Comparison of ENCODE assay signal across 31 mouse cellular contexts in the genomic region with DNA sequence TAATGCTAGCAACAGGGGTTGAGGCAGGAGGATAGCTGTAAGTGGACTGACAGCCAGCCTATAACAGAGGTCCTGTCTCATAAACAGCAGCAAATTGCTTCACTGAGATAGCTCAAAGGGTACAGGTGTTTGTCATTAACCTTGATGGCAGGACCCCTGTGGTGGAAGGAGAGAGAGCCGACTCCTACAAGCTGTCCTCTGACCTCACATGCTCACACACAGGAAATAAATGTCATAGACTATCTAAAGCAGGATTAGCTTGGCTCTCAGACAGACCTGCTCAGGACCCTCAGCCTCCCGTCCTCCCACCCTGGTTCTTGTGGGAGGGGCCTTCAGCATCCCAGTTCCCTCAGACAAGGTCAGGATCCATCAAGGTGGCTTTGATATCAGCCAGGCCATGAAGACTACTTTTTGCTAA. TPM values are rescaled to one million over a fixed set of nuclear protein-coding genes. Genes with fewer than 3 reads are reported as not detected.
DNase-seq lines count a peak whose midpoint lies in the region; ATAC-seq and TF ChIP-seq lines count a peak whose summit lies in the region.
"Had no signal": no experiment of that assay in that cellular context is flagged by ENCODE, and none has a peak within 500 bp of the region (broad histone marks: within the 10 kb centered on the region; RNA-seq: fewer than 3 reads in every experiment).

No protein-coding gene starts in this region.

- no peaks in the 10 kb centered on the region for H3K36me3 ChIP-seq in forebrain, embryonic 11.5 days (ENCODE audit: control insufficient read depth, insufficient read depth, low read length)
- H3K36me3 ChIP-seq in forebrain, embryonic 12.5 days (replicated peaks) = no peaks in the 10 kb centered on the region
- H3K36me3 ChIP-seq in intestine, embryonic 14.5 days (ENCODE audit: control insufficient read depth, insufficient read depth, low read length) = no peaks in the 10 kb centered on the region
- no peaks in the 10 kb centered on the region for H3K36me3 ChIP-seq in intestine, postnatal 0 days (ENCODE audit: control insufficient read depth, insufficient read depth)
- no peaks in the 10 kb centered on the region for H3K36me3 ChIP-seq in hindbrain, embryonic 12.5 days
- H3K36me3 ChIP-seq: embryonic facial prominence, embryonic 12.5 days; embryonic facial prominence, embryonic 15.5 days; G1E; hindbrain, embryonic 13.5 days had no signal

- no peak overlapping the region for H3K4me3 ChIP-seq in forebrain, embryonic 11.5 days (ENCODE audit: low read depth, low read length)
- no peak overlapping the region for H3K4me3 ChIP-seq in forebrain, embryonic 12.5 days (replicated peaks)
- H3K4me3 ChIP-seq in intestine, embryonic 14.5 days (ENCODE audit: low read depth, low read length) = no peak overlapping the region
- H3K4me3 ChIP-seq in intestine, postnatal 0 days (ENCODE audit: low read depth, low read length) = no peak overlapping the region
- no peak overlapping the region for H3K4me3 ChIP-seq in hindbrain, embryonic 12.5 days
- H3K4me3 ChIP-seq: embryonic facial prominence, embryonic 12.5 days; embryonic facial prominence, embryonic 15.5 days; forebrain, embryonic 13.5 days; hindbrain, embryonic 13.5 days had no signal

- H3K27me3 ChIP-seq in forebrain, embryonic 11.5 days (ENCODE audit: control insufficient read depth, insufficient read depth, low read length) = no peaks in the 10 kb centered on the region
- no peaks in the 10 kb centered on the region for H3K27me3 ChIP-seq in forebrain, embryonic 12.5 days
- H3K27me3 ChIP-seq in intestine, embryonic 14.5 days (replicated peaks; ENCODE audit: control insufficient read depth, insufficient read depth, low read length) = no peaks in the 10 kb centered on the region
- no peaks in the 10 kb centered on the region for H3K27me3 ChIP-seq in intestine, postnatal 0 days (replicated peaks; ENCODE audit: control insufficient read depth, insufficient read depth, low read length)
- no peaks in the 10 kb centered on the region for H3K27me3 ChIP-seq in hindbrain, embryonic 12.5 days
- H3K27me3 ChIP-seq: embryonic facial prominence, embryonic 12.5 days; embryonic facial prominence, embryonic 15.5 days; forebrain, embryonic 13.5 days; hindbrain, embryonic 13.5 days; Patski had no signal

- 85% methylated on average over 2 of the region's 2 CpGs for WGBS in forebrain, embryonic 11.5 days
- whole genome bisulfite sequencing in forebrain, embryonic 12.5 days = 69% methylated on average over 2 of the region's 2 CpGs
- 59% methylated on average over 2 of the region's 2 CpGs for WGBS in intestine, embryonic 14.5 days
- 72% methylated on average over 2 of the region's 2 CpGs for WGBS in intestine, postnatal 0 days
- WGBS in hindbrain, embryonic 12.5 days = 51% methylated on average over 2 of the region's 2 CpGs

- H3K27ac ChIP-seq in forebrain, embryonic 11.5 days (ENCODE audit: low read depth, low read length) = no peak overlapping the region
- H3K27ac ChIP-seq in forebrain, embryonic 12.5 days = no peak overlapping the region
- H3K27ac ChIP-seq in intestine, embryonic 14.5 days (ENCODE audit: low read depth) = no peak overlapping the region
- no peak overlapping the region for H3K27ac ChIP-seq in intestine, postnatal 0 days (ENCODE audit: low read depth, low read length)
- no peak overlapping the region for H3K27ac ChIP-seq in hindbrain, embryonic 12.5 days
- H3K27ac ChIP-seq: embryonic facial prominence, embryonic 12.5 days; embryonic facial prominence, embryonic 15.5 days; forebrain, embryonic 13.5 days; hindbrain, embryonic 13.5 days had no signal

- H3K4me1 ChIP-seq in forebrain, embryonic 11.5 days (replicated peaks; ENCODE audit: control insufficient read depth, insufficient read depth, low read length) = no peaks in the 10 kb centered on the region
- peaks cover 3% of the 10 kb centered on the region; the same call in 1 of the 2 replicates for H3K4me1 ChIP-seq in forebrain, embryonic 12.5 days
- H3K4me1 ChIP-seq in intestine, embryonic 14.5 days (replicated peaks; ENCODE audit: control insufficient read depth, insufficient read depth, low read length) = no peaks in the 10 kb centered on the region
- H3K4me1 ChIP-seq in intestine, postnatal 0 days (replicated peaks; ENCODE audit: control insufficient read depth, insufficient read depth, low read length) = no peaks in the 10 kb centered on the region
- H3K4me1 ChIP-seq in hindbrain, embryonic 12.5 days = no peaks in the 10 kb centered on the region
- H3K4me1 ChIP-seq: embryonic facial prominence, embryonic 12.5 days; embryonic facial prominence, embryonic 15.5 days; forebrain, embryonic 13.5 days; hindbrain, embryonic 13.5 days had no signal

- DNase-seq in forebrain, embryonic 11.5 days (ENCODE audit: low spot score) = peak; percentile 19
- DNase-seq in intestine, embryonic 14.5 days (ENCODE audit: low spot score) = peak; percentile 29
- DNase-seq in R1 (ENCODE audit: low read depth, low spot score) = peak; percentile 61
- DNase-seq: adrenal gland, adult 8-10 months; adrenal gland, postnatal 25 days; cerebellum, adult 18-20 months; cerebellum, adult 9-10 months; cerebellum, postnatal 14 days; gastrocnemius, postnatal 10 days; gastrocnemius, postnatal 36 days had no signal

- H3K9me3 ChIP-seq in forebrain, embryonic 11.5 days (ENCODE audit: control insufficient read depth, low read length) = no peaks in the 10 kb centered on the region
- no peaks in the 10 kb centered on the region for H3K9me3 ChIP-seq in forebrain, embryonic 12.5 days
- no peaks in the 10 kb centered on the region for H3K9me3 ChIP-seq in intestine, embryonic 14.5 days (ENCODE audit: control insufficient read depth, low read length)
- no peaks in the 10 kb centered on the region for H3K9me3 ChIP-seq in intestine, postnatal 0 days (ENCODE audit: control insufficient read depth)
- no peaks in the 10 kb centered on the region for H3K9me3 ChIP-seq in hindbrain, embryonic 12.5 days (replicated peaks)
- H3K9me3 ChIP-seq: embryonic facial prominence, embryonic 12.5 days; embryonic facial prominence, embryonic 15.5 days; forebrain, embryonic 13.5 days; G1E; hindbrain, embryonic 13.5 days had no signal

- no peak for ATAC-seq in forebrain, embryonic 11.5 days (replicated peaks; ENCODE audit: low FRiP score)
- no peak for ATAC-seq in forebrain, embryonic 12.5 days (ENCODE audit: low FRiP score)
- ATAC-seq in intestine, embryonic 14.5 days (replicated peaks; ENCODE audit: low FRiP score, low TSS enrichment, low read depth) = no peak
- no peak for ATAC-seq in intestine, postnatal 0 days
- no peak for ATAC-seq in hindbrain, embryonic 12.5 days (ENCODE audit: low FRiP score)
- ATAC-seq: activated CD4-positive, CD25-positive, alpha-beta regulatory T cell, adult 4 months; CD4-positive, CD25-positive, alpha-beta regulatory T cell, adult 4 months; forebrain, embryonic 13.5 days; forebrain, embryonic 16.5 days; hindbrain, embryonic 16.5 days; intestine, embryonic 16.5 days; Patski had no signal

- TF ChIP-seq CTCF in intestine, postnatal 0 days (IDR thresholded peaks at IDR 0.05; ENCODE audit: low read depth) = no peak

- H3K9ac ChIP-seq in forebrain, embryonic 11.5 days (ENCODE audit: low read length) = no peak overlapping the region
- no peak overlapping the region for H3K9ac ChIP-seq in forebrain, embryonic 12.5 days
- no peak overlapping the region for H3K9ac ChIP-seq in intestine, embryonic 14.5 days (ENCODE audit: low read length)
- H3K9ac ChIP-seq in intestine, postnatal 0 days (ENCODE audit: low read depth, low read length) = no peak overlapping the region
- no peak overlapping the region for H3K9ac ChIP-seq in hindbrain, embryonic 12.5 days
- H3K9ac ChIP-seq: embryonic facial prominence, embryonic 12.5 days; embryonic facial prominence, embryonic 15.5 days; forebrain, embryonic 13.5 days; hindbrain, embryonic 13.5 days had no signal

- no peak overlapping the region for H3K4me2 ChIP-seq in forebrain, embryonic 11.5 days (ENCODE audit: low read depth, low read length, severe bottlenecking)
- no peak overlapping the region for H3K4me2 ChIP-seq in forebrain, embryonic 12.5 days
- no peak overlapping the region for H3K4me2 ChIP-seq in intestine, embryonic 14.5 days (ENCODE audit: low read length)
- no peak overlapping the region for H3K4me2 ChIP-seq in intestine, postnatal 0 days (replicated peaks; ENCODE audit: low read depth)
- no peak overlapping the region for H3K4me2 ChIP-seq in hindbrain, embryonic 12.5 days (replicated peaks)
- H3K4me2 ChIP-seq: embryonic facial prominence, embryonic 12.5 days; embryonic facial prominence, embryonic 15.5 days; forebrain, embryonic 13.5 days; heart, embryonic 11.5 days; hindbrain, embryonic 13.5 days had no signal

RNA-seq across cellular contexts. Expression of a gene that starts 4.8 kb away (rescaled TPM):
- not detected in 2 replicates for polyA plus RNA-seq in forebrain, embryonic 11.5 days (2014; fragmentation: Nextera tagmentation; extraction: Ambion mirVana)
- not detected in 2 replicates for polyA plus RNA-seq in forebrain, embryonic 12.5 days (2016; fragmentation: Nextera tagmentation; extraction: Ambion mirVana)
- polyA plus RNA-seq in intestine, embryonic 14.5 days (2014; fragmentation: Nextera tagmentation; extraction: Ambion mirVana) = 1.2 TPM in 2 replicates
- 30.9 and 31.8 TPM in 2 replicates for polyA plus RNA-seq in intestine, postnatal 0 days (2015; fragmentation: Nextera tagmentation; extraction: Ambion mirVana)
- not detected in 2 replicates for polyA plus RNA-seq in hindbrain, embryonic 12.5 days (2016; fragmentation: Nextera tagmentation; extraction: Ambion mirVana)
- polyA plus RNA-seq: C2C12; forebrain, embryonic 16.5 days; G1E; heart, embryonic 11.5 days had no signal

RNA-seq across cellular contexts. Expression of a gene that starts 15.1 kb away (rescaled TPM):
- polyA plus RNA-seq in forebrain, embryonic 11.5 days (2014; fragmentation: Nextera tagmentation; extraction: Ambion mirVana) = 0.35 and 0.60 TPM in 2 replicates
- polyA plus RNA-seq in forebrain, embryonic 12.5 days (2016; fragmentation: Nextera tagmentation; extraction: Ambion mirVana) = 0.41 and 0.72 TPM in 2 replicates
- 6.0 and 6.6 TPM in 2 replicates for polyA plus RNA-seq in intestine, embryonic 14.5 days (2014; fragmentation: Nextera tagmentation; extraction: Ambion mirVana)
- polyA plus RNA-seq in intestine, postnatal 0 days (2015; fragmentation: Nextera tagmentation; extraction: Ambion mirVana) = 65.4 and 65.6 TPM in 2 replicates
- 0.96 and 1.2 TPM in 2 replicates for polyA plus RNA-seq in hindbrain, embryonic 12.5 days (2016; fragmentation: Nextera tagmentation; extraction: Ambion mirVana)

RNA-seq across cellular contexts. Expression of a gene that starts 22.1 kb away (rescaled TPM):
- polyA plus RNA-seq in forebrain, embryonic 11.5 days (2014; fragmentation: Nextera tagmentation; extraction: Ambion mirVana) = not detected in 2 replicates
- not detected in 2 replicates for polyA plus RNA-seq in forebrain, embryonic 12.5 days (2016; fragmentation: Nextera tagmentation; extraction: Ambion mirVana)
- 0.11 TPM in 1 of 2 replicates, not detected in the other for polyA plus RNA-seq in intestine, embryonic 14.5 days (2014; fragmentation: Nextera tagmentation; extraction: Ambion mirVana)
- polyA plus RNA-seq in intestine, postnatal 0 days (2015; fragmentation: Nextera tagmentation; extraction: Ambion mirVana) = 0.18 and 0.25 TPM in 2 replicates
- polyA plus RNA-seq in hindbrain, embryonic 12.5 days (2016; fragmentation: Nextera tagmentation; extraction: Ambion mirVana) = not detected in 2 replicates
- polyA plus RNA-seq: brain, embryonic 14.5 days; C2C12; CD4-positive, CD25-positive, alpha-beta regulatory T cell, adult 4 months; embryonic facial prominence, embryonic 12.5 days; embryonic facial prominence, embryonic 15.5 days; forebrain, embryonic 13.5 days; forebrain, embryonic 16.5 days; G1E; heart, embryonic 11.5 days; heart, embryonic 14.5 days; heart, postnatal 0 days; hindbrain, embryonic 13.5 days; intestine, embryonic 16.5 days; kidney, adult 2 months; kidney, embryonic 14.5 days; Patski had no signal

RNA-seq across cellular contexts. Expression of a gene that starts 31.0 kb away (rescaled TPM):
- polyA plus RNA-seq in forebrain, embryonic 11.5 days (2014; fragmentation: Nextera tagmentation; extraction: Ambion mirVana) = not detected in 2 replicates
- not detected in 2 replicates for polyA plus RNA-seq in forebrain, embryonic 12.5 days (2016; fragmentation: Nextera tagmentation; extraction: Ambion mirVana)
- not detected in 2 replicates for polyA plus RNA-seq in intestine, embryonic 14.5 days (2014; fragmentation: Nextera tagmentation; extraction: Ambion mirVana)
- polyA plus RNA-seq in intestine, postnatal 0 days (2015; fragmentation: Nextera tagmentation; extraction: Ambion mirVana) = not detected in 2 replicates
- polyA plus RNA-seq in hindbrain, embryonic 12.5 days (2016; fragmentation: Nextera tagmentation; extraction: Ambion mirVana) = not detected in 2 replicates
- polyA plus RNA-seq: activated CD4-positive, CD25-positive, alpha-beta regulatory T cell, adult 4 months; brain, embryonic 14.5 days; C2C12; CD4-positive, CD25-positive, alpha-beta regulatory T cell, adult 4 months; embryonic facial prominence, embryonic 12.5 days; embryonic facial prominence, embryonic 15.5 days; forebrain, embryonic 13.5 days; forebrain, embryonic 16.5 days; G1E; heart, embryonic 11.5 days; heart, embryonic 14.5 days; heart, postnatal 0 days; hindbrain, embryonic 13.5 days; hindbrain, embryonic 16.5 days; intestine, embryonic 16.5 days; kidney, adult 2 months; kidney, embryonic 14.5 days; Patski had no signal

RNA-seq across cellular contexts. Expression of a gene that starts 45.1 kb away (rescaled TPM):
- not detected in 2 replicates for polyA plus RNA-seq in forebrain, embryonic 11.5 days (2014; fragmentation: Nextera tagmentation; extraction: Ambion mirVana)
- not detected in 2 replicates for polyA plus RNA-seq in forebrain, embryonic 12.5 days (2016; fragmentation: Nextera tagmentation; extraction: Ambion mirVana)
- not detected in 2 replicates for polyA plus RNA-seq in intestine, embryonic 14.5 days (2014; fragmentation: Nextera tagmentation; extraction: Ambion mirVana)
- polyA plus RNA-seq in intestine, postnatal 0 days (2015; fragmentation: Nextera tagmentation; extraction: Ambion mirVana) = not detected in 2 replicates
- polyA plus RNA-seq in hindbrain, embryonic 12.5 days (2016; fragmentation: Nextera tagmentation; extraction: Ambion mirVana) = not detected in 2 replicates
- polyA plus RNA-seq: activated CD4-positive, CD25-positive, alpha-beta regulatory T cell, adult 4 months; brain, embryonic 14.5 days; C2C12; CD4-positive, CD25-positive, alpha-beta regulatory T cell, adult 4 months; embryonic facial prominence, embryonic 12.5 days; forebrain, embryonic 13.5 days; forebrain, embryonic 16.5 days; G1E; heart, embryonic 11.5 days; heart, embryonic 14.5 days; heart, postnatal 0 days; hindbrain, embryonic 13.5 days; hindbrain, embryonic 16.5 days; kidney, embryonic 14.5 days; Patski had no signal

Comparison
In these comparisons a context has a peak if more than half of its experiments do, and no peak if none do; other contexts are left out.
1. RNA of a gene that starts 4.8 kb away (polyA plus RNA-seq): 30.9 to 31.8 TPM in intestine, postnatal 0 days; 1.2 TPM in intestine, embryonic 14.5 days, not detected in forebrain, embryonic 12.5 days, not detected in hindbrain, embryonic 12.5 days and not detected in forebrain, embryonic 11.5 days; every median in the first group is over 10 times any median in the second.
2. Peak in every context shown above with its lines, with median percentiles within 50 percentile points of each other: DNase-seq.